Mouse (Mus musculus) common myeloid progenitor, adult 5-6 weeks (primary cell): ENCODE data around the gene Snrnp40. TPM values are rescaled to one million over a fixed set of nuclear protein-coding genes. Genes with fewer than 3 reads are reported as not detected.

Experiments
- ATAC-seq: replicated peaks from 2 replicates; pipeline ENCODE4 v1.8.0; 2016; ENCODE audit warnings: low read depth, mild to moderate bottlenecking, moderate TSS enrichment, inconsistent platforms; ENCODE audit not compliant: poor library complexity, severe bottlenecking
- total RNA-seq: library from RNA; stranded (forward); fragments of 200-1000, 187-1606 nt; gene quantifications from 2 replicates; pipeline ENCODE4 v1.2.3, GENCODE M21; 2017

Snrnp40 gene
- 86.7 and 94.3 TPM in 2 replicates for total RNA-seq

- peak; percentile 98 for ATAC-seq
These were observed at the start of gene Snrnp40, which contains the start of gene Zcchc17 for GRCm38 (mm10) chr4:130359486-130360237. TSS of gene Snrnp40 (plus strand) at chr4:130360132. TSS of gene Zcchc17 (minus strand) at chr4:130359943.

- ATAC-seq: no peak
These were observed 47.4 kb upstream of the Snrnp40 start for GRCm38 (mm10) chr4:130312526-130312925.

- no peak for ATAC-seq
These were observed 46.4 kb upstream of the Snrnp40 start for GRCm38 (mm10) chr4:130313552-130313951.

GRCm38 (mm10) chr4:130315771-130316527 is 44.0 kb upstream of the Snrnp40 start:
- no peak for ATAC-seq

GRCm38 (mm10) chr4:130316691-130317090 is 43.2 kb upstream of the Snrnp40 start:
- ATAC-seq: no peak

GRCm38 (mm10) chr4:130318122-130318521 is 41.8 kb upstream of the Snrnp40 start:
- ATAC-seq: no peak

GRCm38 (mm10) chr4:130319564-130319963 is 40.4 kb upstream of the Snrnp40 start:
- no peak for ATAC-seq

- ATAC-seq: no peak
These were observed 38.3 kb upstream of the Snrnp40 start for GRCm38 (mm10) chr4:130321640-130322039.

- ATAC-seq: no peak
These were observed 37.4 kb upstream of the Snrnp40 start for GRCm38 (mm10) chr4:130322567-130322966.

- no peak for ATAC-seq
These were observed 36.8 kb upstream of the Snrnp40 start for GRCm38 (mm10) chr4:130323165-130323564.

GRCm38 (mm10) chr4:130323607-130324006 is 36.3 kb upstream of the Snrnp40 start:
- no peak for ATAC-seq

- ATAC-seq: no peak
These were observed 34.5 kb upstream of the Snrnp40 start for GRCm38 (mm10) chr4:130325446-130325845.

GRCm38 (mm10) chr4:130327366-130327765 is 32.6 kb upstream of the Snrnp40 start:
- ATAC-seq: no peak

- no peak for ATAC-seq
These were observed 24.1 kb upstream of the Snrnp40 start for GRCm38 (mm10) chr4:130335867-130336266.

- ATAC-seq: peak; percentile 85
These were observed 18.2 kb upstream of the Snrnp40 start for GRCm38 (mm10) chr4:130341691-130342090.

- ATAC-seq: no peak
These were observed 10.3 kb upstream of the Snrnp40 start for GRCm38 (mm10) chr4:130349666-130350065.

GRCm38 (mm10) chr4:130350690-130351422 is 9.1 kb upstream of the Snrnp40 start:
- ATAC-seq: no peak

- ATAC-seq: no peak
These were observed 7.3 kb upstream of the Snrnp40 start for GRCm38 (mm10) chr4:130352588-130352987.

- no peak for ATAC-seq
These were observed 2.0 kb upstream of the Snrnp40 start for GRCm38 (mm10) chr4:130357946-130358345.

- no peak for ATAC-seq
These were observed 282 bp downstream of the Snrnp40 start for GRCm38 (mm10) chr4:130360238-130360590.

- no peak for ATAC-seq
These were observed 16.7 kb downstream of the Snrnp40 start for GRCm38 (mm10) chr4:130376675-130377074.
